Mouse (Mus musculus): ENCODE measurements at regions not wholly inside any gene's neighbourhood (a gene's known extent, or its start where the extent isn't known, plus 50 kb on each side); places are given as distances from the start of the nearest gene placed in this dataset.
A peak's percentile ranks its signal among the peaks of the same experiment; 100 is the strongest.
"Not testable (repeated sequence)": the region's sequence is repeated elsewhere in the genome, so short reads cannot be mapped to it uniquely, and the experiment has no call there.

DNA sequence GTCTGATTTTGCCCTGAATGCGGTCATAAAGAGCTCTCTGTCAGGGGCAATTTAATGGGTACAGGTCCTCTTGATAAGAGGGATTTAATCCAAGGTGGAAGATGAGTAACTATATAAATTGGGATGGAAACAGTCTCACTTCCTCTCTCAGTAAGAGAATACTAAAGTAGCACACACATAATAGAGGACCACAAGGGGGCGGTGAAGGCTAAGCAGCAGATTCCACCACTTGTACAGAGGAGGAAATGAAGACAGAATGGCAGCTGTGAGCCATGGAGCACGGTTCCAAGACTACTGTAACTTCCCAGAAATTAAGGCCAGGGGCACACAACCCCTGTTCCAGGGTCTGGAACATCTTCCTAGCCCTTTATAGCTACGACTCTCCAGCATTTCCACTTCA lies 262.6 kb upstream of the Ywhaq start:
- H3K4me3 ChIP-seq; H3K9me3 ChIP-seq (replicated peaks); DNase-seq (ENCODE audit: low spot score); H3K36me3 ChIP-seq; H3K27me3 ChIP-seq (ENCODE audit: low read depth, poor library complexity, severe bottlenecking); H3K27ac ChIP-seq; H3K4me1 ChIP-seq: not testable (repeated sequence)
- 52% methylated on average over 4 of the region's 4 CpGs for WGBS

DNA sequence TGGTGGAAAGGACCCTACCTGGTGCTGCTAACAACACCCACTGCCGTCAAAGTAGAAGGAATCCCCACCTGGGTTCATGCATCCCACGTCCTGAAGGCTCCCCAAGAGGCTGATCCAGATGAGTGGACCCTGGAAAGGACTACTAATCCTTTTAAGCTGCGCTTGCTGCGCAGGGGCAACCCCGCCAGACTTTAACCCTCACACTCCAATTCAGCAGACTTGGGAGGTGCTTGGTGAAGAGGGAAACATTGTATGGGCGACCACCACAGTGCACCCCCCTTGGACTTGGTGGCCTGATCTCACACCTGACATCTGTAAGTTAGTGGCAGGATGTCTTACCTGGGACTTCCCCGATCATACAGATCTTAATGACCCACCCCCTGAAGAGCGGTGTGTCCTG lies 231.9 kb upstream of the Ywhaq start:
- H3K36me3 ChIP-seq; H3K27ac ChIP-seq; DNase-seq (ENCODE audit: low spot score); H3K4me1 ChIP-seq; H3K4me3 ChIP-seq; H3K27me3 ChIP-seq (ENCODE audit: low read depth, poor library complexity, severe bottlenecking): not testable (repeated sequence)
- peaks cover 17% of the 10 kb centered on the region for H3K9me3 ChIP-seq (replicated peaks)
- 86% methylated on average over 8 of the region's 8 CpGs for WGBS

DNA sequence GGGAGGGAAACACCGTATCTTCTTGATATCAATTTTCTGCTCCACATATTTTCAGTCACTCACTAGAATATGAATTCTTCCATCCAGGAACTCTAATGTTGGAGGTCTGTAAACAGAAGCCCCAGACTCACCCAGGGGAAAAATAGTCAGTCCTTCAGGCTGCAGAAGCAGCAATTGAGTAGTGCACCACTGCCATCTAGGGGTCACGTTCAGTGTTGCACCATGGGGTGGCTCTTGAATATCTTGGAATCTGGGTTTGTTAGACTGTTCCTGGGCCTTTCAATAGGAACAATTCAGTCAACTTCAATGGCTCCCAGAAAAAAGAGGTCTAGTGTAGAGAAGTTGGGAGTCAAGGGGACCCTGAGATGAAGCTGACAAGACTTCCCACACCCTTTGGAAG lies 196.3 kb upstream of the Ywhaq start:
- 11% methylated on average over 2 of the region's 2 CpGs for whole genome bisulfite sequencing
- DNase-seq (ENCODE audit: low spot score): peak; percentile 80
- not testable (repeated sequence) for H3K4me3 ChIP-seq; H3K36me3 ChIP-seq; H3K27ac ChIP-seq; H3K4me1 ChIP-seq; H3K27me3 ChIP-seq (ENCODE audit: low read depth, poor library complexity, severe bottlenecking); H3K9me3 ChIP-seq (replicated peaks)

DNA sequence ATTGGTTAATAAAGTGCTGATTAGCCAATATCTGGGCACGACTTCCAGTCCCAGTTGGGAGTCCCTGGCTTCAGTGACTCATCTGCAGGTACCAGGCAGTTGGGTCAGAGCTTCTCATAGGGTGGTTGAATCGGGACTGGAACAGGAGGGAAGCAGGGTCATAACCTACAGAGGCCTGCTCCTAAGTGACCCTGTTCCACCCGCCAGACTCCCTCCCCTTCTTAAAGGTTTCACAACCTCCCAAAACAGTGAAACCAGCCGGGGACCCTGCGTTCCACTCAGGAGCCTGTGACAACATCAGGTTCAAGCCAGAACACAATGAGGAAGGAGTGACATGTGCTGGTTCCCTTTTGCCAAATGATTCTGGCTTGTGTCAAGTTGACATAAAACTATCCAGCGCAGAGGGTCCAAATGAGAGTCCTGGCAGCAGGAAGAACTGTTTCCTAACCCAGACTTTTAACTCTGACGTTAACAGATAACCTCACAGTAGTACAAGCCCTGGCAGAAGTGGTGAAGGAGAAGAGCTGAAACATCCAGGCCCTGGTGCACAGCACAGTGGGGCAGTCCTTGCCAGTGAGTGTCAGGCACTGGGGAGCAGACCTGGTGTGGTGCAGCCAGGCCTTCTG lies 151.1 kb upstream of the Ywhaq start:
- Histone ChIP-seq H3K4me3 (no peak overlapping the region), H3K36me3 (no peaks in the 10 kb centered on the region), H3K9me3 (replicated peaks) (no peaks in the 10 kb centered on the region), H3K27me3 (ENCODE audit: low read depth, poor library complexity, severe bottlenecking) (no peaks in the 10 kb centered on the region), H3K27ac (no peak overlapping the region), H3K4me1 (no peaks in the 10 kb centered on the region)
- DNase-seq (ENCODE audit: low spot score): no peak
- WGBS: 84% methylated on average over 7 of the region's 7 CpGs

DNA sequence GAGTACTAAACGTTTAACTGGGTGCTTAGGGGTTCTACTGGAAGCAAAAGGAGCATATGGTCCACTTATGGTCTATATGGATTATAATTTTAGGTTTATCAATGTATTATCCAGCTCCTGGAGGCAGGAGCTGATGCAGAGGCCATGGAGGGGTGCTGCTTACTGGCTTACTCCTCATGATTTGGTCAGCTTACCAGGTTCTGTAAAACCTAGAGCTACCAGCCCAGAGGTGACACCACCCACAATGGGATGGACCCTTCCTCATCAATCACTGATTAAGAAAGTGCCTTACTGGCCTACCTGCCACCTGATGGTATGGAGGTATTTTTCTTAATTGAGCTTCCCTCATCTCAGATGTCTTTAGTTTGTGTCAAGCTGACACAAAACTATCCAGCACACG lies 126.5 kb upstream of the Ywhaq start:
- H3K27me3 ChIP-seq (ENCODE audit: low read depth, poor library complexity, severe bottlenecking); H3K9me3 ChIP-seq (replicated peaks); H3K27ac ChIP-seq; H3K4me1 ChIP-seq; DNase-seq (ENCODE audit: low spot score); H3K36me3 ChIP-seq; H3K4me3 ChIP-seq: not testable (repeated sequence)
- 60% methylated on average over 2 of the region's 2 CpGs for WGBS

DNA sequence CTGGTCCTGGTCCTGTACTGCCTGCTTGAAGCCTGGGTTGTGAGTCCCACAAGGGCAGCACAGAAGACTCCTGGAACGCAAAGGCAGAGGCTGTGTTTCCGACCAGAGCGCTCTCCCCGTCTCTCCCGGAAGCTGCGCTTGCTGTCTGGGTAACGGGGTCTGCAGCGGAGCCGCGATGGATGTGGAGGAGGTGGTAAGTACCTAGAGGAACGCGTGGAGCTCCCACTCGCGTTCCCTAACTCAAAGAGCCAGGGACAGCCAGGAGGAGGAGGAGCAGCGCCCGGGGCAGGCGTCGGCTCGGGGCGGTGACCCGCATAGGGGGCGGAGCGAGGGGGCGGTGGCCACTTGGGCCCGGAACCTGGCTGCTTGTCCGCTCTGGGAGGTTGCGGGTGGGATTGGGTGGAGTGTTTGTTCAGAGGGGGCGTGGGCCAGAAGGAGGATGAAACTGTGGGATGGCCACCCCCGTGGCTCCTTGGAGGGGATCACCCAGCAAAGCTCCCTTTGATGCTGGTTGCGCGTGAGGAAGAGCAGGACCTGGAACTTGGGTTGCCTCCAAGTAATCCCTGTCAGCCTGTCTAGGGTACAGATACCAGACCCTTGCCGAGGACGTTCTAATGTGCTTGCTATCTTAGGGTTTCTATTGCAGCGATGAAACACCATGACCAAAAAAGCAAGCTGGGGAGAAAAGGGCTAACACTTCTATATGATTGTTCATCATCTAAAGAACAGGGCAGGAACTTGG lies 125.9 kb upstream of the Ywhaq start:
- H3K36me3 ChIP-seq; H3K4me1 ChIP-seq; H3K27me3 ChIP-seq (ENCODE audit: low read depth, poor library complexity, severe bottlenecking); H3K9me3 ChIP-seq (replicated peaks): not testable (repeated sequence)
- DNase-seq (ENCODE audit: low spot score): peak; percentile 69
- Histone ChIP-seq H3K4me3 (peak overlapping the region; percentile 60), H3K27ac (peak overlapping the region; percentile 67)
- 2% methylated on average over 34 of the region's 34 CpGs for WGBS

DNA sequence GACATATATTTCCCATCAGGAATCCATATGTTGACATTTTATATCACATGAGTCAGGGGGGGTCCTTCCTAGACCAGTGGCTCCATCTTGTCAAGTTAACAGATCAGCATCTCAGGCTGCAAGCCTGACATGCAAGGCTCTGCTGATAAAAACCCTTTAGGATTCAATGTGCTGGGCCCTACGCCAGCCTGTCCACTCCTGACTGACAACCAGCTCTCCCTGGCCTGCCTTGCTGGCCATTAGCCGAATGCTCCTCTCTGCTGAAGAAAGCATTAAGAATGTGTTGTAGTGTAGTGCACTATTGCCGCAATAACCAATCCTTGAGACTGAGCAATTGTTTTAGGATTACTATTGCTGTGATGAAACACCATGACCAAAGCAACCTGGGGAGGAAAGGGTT lies 114.3 kb upstream of the Ywhaq start:
- no peaks in the 10 kb centered on the region for H3K36me3 ChIP-seq
- H3K27me3 ChIP-seq (ENCODE audit: low read depth, poor library complexity, severe bottlenecking): no peaks in the 10 kb centered on the region
- no peaks in the 10 kb centered on the region for H3K4me1 ChIP-seq
- no peak for DNase-seq (ENCODE audit: low spot score)
- H3K9me3 ChIP-seq (replicated peaks): no peaks in the 10 kb centered on the region
- H3K4me3 ChIP-seq: no peak overlapping the region
- H3K27ac ChIP-seq: no peak overlapping the region
- 91% methylated on average over 3 of the region's 3 CpGs for WGBS

DNA sequence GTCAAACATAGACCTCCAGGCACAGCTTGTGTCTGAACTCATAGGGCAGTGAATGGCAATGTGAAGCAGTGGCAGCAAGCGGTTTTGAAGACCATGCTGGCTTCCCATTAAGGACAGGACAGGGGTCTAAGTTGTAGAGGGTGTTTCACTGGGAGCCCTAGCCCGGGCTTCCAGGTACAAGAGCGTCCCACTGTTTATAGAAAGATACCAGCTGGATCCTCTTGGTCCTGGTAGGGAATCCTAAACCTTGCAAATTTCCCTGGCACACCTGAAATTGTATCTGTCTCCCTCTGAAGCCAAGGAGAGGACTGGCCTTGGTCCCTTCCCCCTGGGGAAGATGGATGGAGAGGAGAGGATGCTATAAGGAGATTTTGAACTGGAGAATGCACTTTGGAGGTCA lies 111.9 kb upstream of the Ywhaq start:
- H3K36me3 ChIP-seq; H3K4me1 ChIP-seq; H3K9me3 ChIP-seq (replicated peaks); H3K27me3 ChIP-seq (ENCODE audit: low read depth, poor library complexity, severe bottlenecking); DNase-seq (ENCODE audit: low spot score); H3K27ac ChIP-seq; H3K4me3 ChIP-seq: not testable (repeated sequence)
- WGBS: 89% methylated on average over 3 of the region's 3 CpGs

DNA sequence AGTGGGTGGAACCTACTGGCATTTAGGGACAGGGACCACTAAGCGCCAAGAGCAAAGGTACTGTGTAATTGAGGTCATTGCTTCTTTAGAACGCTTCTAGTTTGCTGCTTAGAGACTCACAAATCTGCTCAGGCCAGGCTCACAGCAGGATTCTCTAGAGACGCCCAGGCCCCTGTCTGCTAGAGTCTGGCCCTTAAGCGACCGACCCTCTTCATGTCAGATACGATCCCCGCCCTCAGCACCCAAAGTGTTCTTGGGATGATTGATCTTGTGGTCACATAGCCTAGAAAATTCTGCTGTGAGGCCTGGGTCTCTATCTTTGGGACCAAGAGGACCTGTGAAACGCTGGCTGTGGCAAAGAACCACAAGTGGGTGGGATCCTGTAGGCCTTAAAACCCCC lies 109.9 kb upstream of the Ywhaq start:
- H3K36me3 ChIP-seq; DNase-seq (ENCODE audit: low spot score); H3K27ac ChIP-seq; H3K4me1 ChIP-seq; H3K9me3 ChIP-seq (replicated peaks); H3K27me3 ChIP-seq (ENCODE audit: low read depth, poor library complexity, severe bottlenecking); H3K4me3 ChIP-seq: not testable (repeated sequence)
- WGBS: 87% methylated on average over 8 of the region's 8 CpGs

DNA sequence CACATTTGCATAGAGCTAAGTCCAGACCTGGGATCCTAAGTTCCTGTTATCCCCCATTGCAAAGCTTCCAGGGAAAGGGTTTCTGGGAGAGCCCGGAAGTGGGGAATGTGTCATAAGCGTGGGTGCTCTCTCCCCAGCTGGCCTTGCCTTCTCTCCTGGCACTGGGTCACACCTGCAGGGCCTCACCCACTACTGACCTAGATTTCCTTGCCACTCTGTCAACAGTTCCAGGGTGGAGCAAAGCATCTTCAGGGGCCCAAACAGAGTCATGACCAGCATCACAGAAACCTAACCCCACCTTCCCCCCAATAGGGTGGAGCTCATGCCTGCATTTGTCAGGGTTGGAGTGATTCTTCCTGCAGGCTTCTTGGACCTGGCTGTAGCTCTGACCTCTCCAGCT lies 109.5 kb upstream of the Ywhaq start:
- DNase-seq (ENCODE audit: low spot score); H3K9me3 ChIP-seq (replicated peaks); H3K4me3 ChIP-seq; H3K27ac ChIP-seq; H3K4me1 ChIP-seq; H3K36me3 ChIP-seq; H3K27me3 ChIP-seq (ENCODE audit: low read depth, poor library complexity, severe bottlenecking): not testable (repeated sequence)
- 93% methylated on average over 2 of the region's 2 CpGs for WGBS

DNA sequence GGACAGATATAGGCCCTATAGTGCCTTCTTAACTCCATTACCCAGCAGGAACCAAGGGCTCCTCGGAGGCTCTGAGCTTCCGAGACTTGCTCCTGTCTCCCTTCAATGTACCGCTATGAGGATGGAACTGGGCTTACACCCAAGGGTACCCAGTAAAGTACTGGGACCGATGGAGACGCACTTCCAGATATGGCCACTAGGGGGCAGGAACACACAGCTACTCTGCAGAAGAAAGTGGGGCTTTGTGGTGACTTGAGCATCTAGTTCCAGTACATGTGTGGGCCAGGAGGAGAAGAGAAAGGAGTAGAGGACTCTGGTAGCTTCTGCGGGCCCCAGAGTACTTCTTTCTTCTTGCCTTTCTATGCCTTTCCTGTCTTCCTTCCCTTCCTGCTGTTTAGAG lies 108.1 kb upstream of the Ywhaq start:
- not testable (repeated sequence) for H3K4me1 ChIP-seq; H3K27me3 ChIP-seq (ENCODE audit: low read depth, poor library complexity, severe bottlenecking); H3K4me3 ChIP-seq; DNase-seq (ENCODE audit: low spot score); H3K27ac ChIP-seq; H3K9me3 ChIP-seq (replicated peaks); H3K36me3 ChIP-seq
- 39% methylated on average over 6 of the region's 6 CpGs for WGBS

DNA sequence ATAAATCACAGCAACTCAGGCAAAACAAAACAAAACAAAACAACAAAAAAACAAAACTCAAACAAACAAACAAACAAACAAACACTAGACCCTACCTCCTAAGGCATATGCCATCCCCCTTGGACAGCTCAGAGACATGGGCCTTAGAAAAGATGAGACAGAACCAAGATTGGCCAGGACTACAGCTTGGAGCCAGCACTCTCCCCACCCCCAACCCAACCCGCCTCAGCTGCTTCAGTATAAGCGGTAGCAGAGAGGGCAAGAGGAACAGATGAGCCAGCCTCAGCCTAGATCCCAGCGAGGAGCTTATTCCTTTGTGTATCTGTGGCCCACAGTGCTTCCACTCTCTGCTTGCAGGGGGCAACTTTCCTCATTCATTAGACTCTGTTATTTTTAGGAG lies 105.2 kb upstream of the Ywhaq start:
- no peak for DNase-seq (ENCODE audit: low spot score)
- no peaks in the 10 kb centered on the region for H3K4me1 ChIP-seq
- H3K9me3 ChIP-seq (replicated peaks): no peaks in the 10 kb centered on the region
- 53% methylated on average over 3 of the region's 3 CpGs for WGBS
- H3K36me3 ChIP-seq: no peaks in the 10 kb centered on the region
- H3K27me3 ChIP-seq (ENCODE audit: low read depth, poor library complexity, severe bottlenecking): no peaks in the 10 kb centered on the region
- H3K27ac ChIP-seq: no peak overlapping the region
- no peak overlapping the region for H3K4me3 ChIP-seq

DNA sequence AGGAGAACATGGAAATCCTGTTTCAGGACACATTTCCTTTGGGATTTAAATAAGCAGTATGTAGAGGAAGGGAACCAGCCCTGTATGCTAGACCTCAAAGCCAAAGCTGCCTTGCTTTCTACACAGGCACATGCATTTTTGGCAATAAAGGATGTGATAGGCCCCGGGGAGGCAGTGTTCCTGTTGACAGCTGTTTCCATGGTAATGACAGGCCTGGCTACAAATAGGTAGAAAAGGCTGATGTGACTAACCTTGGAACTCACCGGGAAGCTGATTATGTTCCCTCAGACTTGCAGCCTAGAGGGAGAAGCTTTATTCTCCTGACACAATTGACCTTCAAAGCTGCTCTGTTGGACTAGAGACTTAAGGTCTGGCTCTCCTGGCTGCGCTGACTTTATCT lies 101.6 kb upstream of the Ywhaq start:
- H3K27me3 ChIP-seq (ENCODE audit: low read depth, poor library complexity, severe bottlenecking): no peaks in the 10 kb centered on the region
- no peak for DNase-seq (ENCODE audit: low spot score)
- WGBS: 65% methylated on average over 3 of the region's 3 CpGs
- no peaks in the 10 kb centered on the region for H3K36me3 ChIP-seq
- no peak overlapping the region for H3K27ac ChIP-seq
- no peaks in the 10 kb centered on the region for H3K4me1 ChIP-seq
- no peaks in the 10 kb centered on the region for H3K9me3 ChIP-seq (replicated peaks)
- no peak overlapping the region for H3K4me3 ChIP-seq

DNA sequence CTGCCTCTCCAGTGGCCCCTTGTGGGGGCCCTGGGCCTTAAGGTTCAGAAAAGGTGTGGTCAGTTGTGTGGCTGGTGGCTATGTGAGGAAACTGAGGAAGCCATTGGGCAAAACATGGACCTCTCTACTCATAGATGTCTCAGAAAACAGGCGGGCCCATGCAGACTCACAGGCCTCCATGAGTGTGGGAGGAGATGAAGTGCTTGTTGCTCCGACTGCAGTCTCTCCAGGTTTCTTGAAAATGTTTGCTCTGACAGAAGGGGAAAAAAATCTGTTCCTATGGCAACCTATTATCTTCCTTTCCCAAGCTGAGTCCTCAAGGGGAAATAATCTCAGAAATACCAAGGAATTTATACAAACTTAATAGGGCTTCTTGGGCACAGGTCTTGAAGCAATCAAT lies 95.3 kb upstream of the Ywhaq start:
- DNase-seq (ENCODE audit: low spot score): no peak
- Histone ChIP-seq H3K27ac (no peak overlapping the region), H3K9me3 (replicated peaks) (no peaks in the 10 kb centered on the region), H3K36me3 (no peaks in the 10 kb centered on the region), H3K27me3 (ENCODE audit: low read depth, poor library complexity, severe bottlenecking) (no peaks in the 10 kb centered on the region), H3K4me3 (no peak overlapping the region), H3K4me1 (no peaks in the 10 kb centered on the region)
- WGBS: 89% methylated on average over 2 of the region's 2 CpGs
